Mouse (Mus musculus) liver, embryonic 14 days (tissue): ENCODE data around the gene Adh1. TPM values are rescaled to one million over a fixed set of nuclear protein-coding genes. Genes with fewer than 3 reads are reported as not detected.

Experiments used
- polyA plus RNA-seq: library from polyadenylated mRNA; depleted of rRNA; stranded (reverse); fragments of >200 nt; gene quantifications from 2 replicates; pipeline ENCODE4 v1.2.3, GENCODE M21; 2012; rRNA removed

Adh1 gene
- polyA plus RNA-seq: 3.1 and 3.5 TPM in 2 replicates

DNA sequence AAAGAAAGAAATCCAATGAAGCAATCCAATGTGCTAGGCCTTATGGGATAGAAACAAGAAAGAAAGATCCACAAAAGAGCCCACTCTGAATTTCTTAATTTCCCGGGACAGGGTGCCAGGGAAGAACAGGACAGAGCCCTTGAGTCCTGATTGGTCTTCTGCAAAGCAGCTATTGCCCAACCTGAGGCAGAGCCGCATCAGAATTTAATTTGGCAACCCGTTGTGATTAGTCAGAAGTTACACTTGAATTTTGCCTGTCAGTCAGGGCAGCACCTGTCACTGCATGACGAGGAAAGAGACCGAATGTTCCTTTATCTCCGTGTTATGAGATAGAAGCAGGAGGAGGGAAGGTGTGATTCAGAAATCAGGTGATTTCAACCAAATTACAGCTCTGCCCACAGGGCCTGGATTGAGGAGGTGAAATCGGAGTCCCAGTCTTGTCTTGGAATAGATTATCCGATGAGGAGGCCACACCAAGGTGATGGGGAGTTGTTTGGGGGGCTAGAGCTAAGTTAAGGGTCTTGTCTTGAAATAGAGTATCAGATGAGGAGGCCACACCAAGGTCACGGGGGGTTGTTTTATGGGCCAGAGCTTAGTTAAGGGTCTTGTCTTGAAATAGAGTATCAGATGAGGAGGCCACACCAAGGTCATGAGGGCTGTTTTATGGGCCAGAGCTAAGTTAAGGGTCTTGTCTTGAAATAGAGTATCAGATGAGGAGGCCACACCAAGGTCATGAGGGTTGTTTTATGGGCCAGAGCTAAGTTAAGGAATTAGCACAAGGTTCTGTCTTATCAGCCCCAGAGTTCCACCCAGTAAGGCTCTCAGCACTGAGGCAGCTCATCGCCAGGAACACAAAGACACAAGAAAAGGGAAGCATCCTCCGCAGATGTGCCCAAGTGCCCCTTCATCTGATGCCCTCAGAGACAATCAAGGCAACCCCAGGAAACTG, at the start of gene Adh1:
Adh1 (plus strand) TSS at position 271 of the 949 bp plus-strand sequence.

DNA sequence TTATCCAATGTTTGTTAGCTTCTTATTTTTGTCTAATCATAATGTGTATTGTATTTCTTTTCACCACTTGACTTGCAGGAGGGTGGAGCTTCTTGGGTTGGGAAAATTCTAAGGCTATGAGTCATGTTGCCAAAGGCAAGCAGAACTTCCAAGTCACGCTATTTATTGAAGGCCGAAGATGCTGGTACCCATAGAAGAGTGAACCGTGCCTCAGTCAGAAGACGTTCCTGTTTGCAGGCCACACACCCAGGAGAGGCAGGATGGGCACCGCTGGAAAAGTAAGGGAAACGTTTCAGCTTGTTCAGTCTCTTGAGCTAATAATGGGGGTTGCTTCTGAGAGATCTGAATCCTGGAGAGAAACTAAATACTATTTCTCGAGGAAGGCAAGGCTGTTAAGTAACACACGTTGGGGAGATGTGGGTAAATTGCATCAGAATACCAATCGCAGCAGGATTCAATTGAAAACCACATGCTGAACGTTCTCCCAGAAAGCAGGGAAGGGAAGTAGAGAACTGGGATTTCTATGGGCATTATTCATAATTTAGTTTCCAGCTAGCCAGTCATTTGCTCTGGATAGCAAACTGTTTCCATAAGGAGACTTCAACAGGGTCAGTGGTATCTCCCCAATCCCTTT, 43.0 kb upstream of the Adh1 start, which contains the start of gene Adh7:
Adh7 (plus strand) TSS at position 130 of the 634 bp plus-strand sequence.

DNA sequence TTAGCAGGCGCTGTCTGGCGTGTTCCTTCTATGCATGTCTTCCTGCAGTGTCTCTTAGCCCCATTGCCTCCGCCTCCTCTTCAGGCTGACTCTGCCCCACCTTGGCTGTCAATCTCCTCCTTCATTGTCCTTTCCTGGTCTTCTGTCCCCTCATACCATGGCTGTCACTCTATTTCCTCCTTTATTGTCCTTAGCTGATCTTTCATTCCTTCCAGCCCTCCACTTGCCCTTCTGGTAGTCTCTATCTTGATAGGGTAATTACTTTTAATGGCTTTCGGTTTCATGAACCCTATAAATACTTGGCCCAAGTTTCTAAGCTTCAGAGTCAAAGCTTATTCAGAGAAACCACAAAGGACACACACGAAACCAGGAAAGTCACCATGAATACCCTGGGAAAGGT, 52.2 kb downstream of the Adh1 start, which contains the start of gene Adh6a:
Adh6a (plus strand) TSS at position 322 of the 400 bp plus-strand sequence.

Other genes with a start within 250 kb of the Adh1 start
- 0.03 and 0.06 TPM in 2 replicates for gene 1110002E22Rik, start 195.9 kb upstream of the Adh1 start, polyA plus RNA-seq
- 0.01 TPM in 1 of 2 replicates, not detected in the other for gene Gm5105, start 193.6 kb upstream of the Adh1 start, polyA plus RNA-seq
- gene Trmt10a, start 117.5 kb upstream of the Adh1 start, polyA plus RNA-seq: 4.1 and 4.2 TPM in 2 replicates
- 16.3 and 18.8 TPM in 2 replicates for gene Mttp, start 116.0 kb upstream of the Adh1 start, polyA plus RNA-seq
- not detected in 2 replicates for gene 4930579F01Rik, start 67.2 kb upstream of the Adh1 start, polyA plus RNA-seq
- 0.05 and 0.12 TPM in 2 replicates for gene Adh7, start 43.2 kb upstream of the Adh1 start, polyA plus RNA-seq
- gene Adh6a, start 52.3 kb downstream of the Adh1 start, polyA plus RNA-seq: not detected in 2 replicates
- 0.18 and 0.21 TPM in 2 replicates for gene Adh6b, start 80.8 kb downstream of the Adh1 start, polyA plus RNA-seq
- 0.03 and 0.08 TPM in 2 replicates for gene Adh4, start 154.5 kb downstream of the Adh1 start, polyA plus RNA-seq
- 40.4 and 47.3 TPM in 2 replicates for gene Adh5, start 182.1 kb downstream of the Adh1 start, polyA plus RNA-seq
- gene Metap1, start 228.5 kb downstream of the Adh1 start, polyA plus RNA-seq: 20.8 and 26.5 TPM in 2 replicates